Mouse (Mus musculus) liver, embryonic 14.5 days (tissue): Measurements from ENCODE around the gene Ralgapb. TPM values are rescaled to one million over a fixed set of nuclear protein-coding genes. Genes with fewer than 3 reads are reported as not detected.

Experiments
- ATAC-seq: fragments of 200-750 bp; cut with Nextera tagmentation; 2 replicates; pipeline ENCODE4 v1.8.0; 2017; ENCODE audit warnings: moderate number of reproducible peaks, mild to moderate bottlenecking, moderate library complexity; ENCODE audit not compliant: insufficient read depth
- DNase-seq, 3 experiments: peaks; one replicate each; pipeline ENCODE4 v3.0.0-alpha.2; 2012 to 2013; ENCODE audit warnings: low read depth in 3 of 3, low spot score in 3 of 3
- H3K27ac ChIP-seq: fragments of 300-500 bp; sonication (generic); 2 replicates; pipeline ENCODE4 v1.5.1; 2014; ENCODE audit warnings: moderate library complexity, mild to moderate bottlenecking, control low read depth, inconsistent platforms
- H3K27me3 ChIP-seq: fragments of 300-500 bp; sonication (generic); 2 replicates; pipeline ENCODE4 v1.6.1; 2014; ENCODE audit warnings: mild to moderate bottlenecking, low read length, moderate library complexity; ENCODE audit not compliant: control insufficient read depth, insufficient read depth
- H3K36me3 ChIP-seq: fragments of 300-500 bp; sonication (generic); replicated peaks from 2 replicates; pipeline ENCODE4 v1.6.1; 2014; ENCODE audit warnings: low read depth; ENCODE audit not compliant: control insufficient read depth, insufficient read depth
- H3K4me1 ChIP-seq, 2 experiments: fragments of 200-500 bp in 1 of 2; fragments of 300-500 bp in 1 of 2; sonication (generic) in 1 of 2; replicated peaks; 2 replicates each; pipeline ENCODE4 v1.6.1; 2012 to 2014; ENCODE audit warnings: antibody characterized with exemption in 1 of 2, inconsistent platforms in 1 of 2, low read length in 1 of 2; ENCODE audit not compliant: control insufficient read depth in 2 of 2, insufficient read depth in 2 of 2
- H3K4me2 ChIP-seq: fragments of 300-500 bp; sonication (generic); 2 replicates; pipeline ENCODE4 v1.6.1; 2014; ENCODE audit warnings: low read depth, mild to moderate bottlenecking, control low read depth, moderate library complexity
- H3K4me3 ChIP-seq, 2 experiments: fragments of 200-500 bp in 1 of 2; fragments of 300-500 bp in 1 of 2; sonication (generic) in 1 of 2; 2 replicates each; pipeline ENCODE4 v1.5.1; 2012 to 2014; ENCODE audit warnings: low read depth in 2 of 2, low read length in 2 of 2, mild to moderate bottlenecking in 2 of 2, control low read depth in 1 of 2, inconsistent platforms in 1 of 2, moderate library complexity in 1 of 2; ENCODE audit not compliant: insufficient read depth in 1 of 2
- H3K9ac ChIP-seq: fragments of 300-500 bp; sonication (generic); replicated peaks from 2 replicates; pipeline ENCODE4 v1.6.1; 2014; ENCODE audit warnings: mild to moderate bottlenecking, control low read depth, moderate library complexity
- H3K9me3 ChIP-seq: fragments of 300-500 bp; sonication (generic); 2 replicates; pipeline ENCODE4 v1.6.1; 2016; ENCODE audit warnings: low read length, mixed read lengths; ENCODE audit not compliant: control insufficient read depth
- CTCF ChIP-seq: IDR thresholded peaks from 2 replicates; pipeline ENCODE4 v1.5.1; 2016; ENCODE audit warnings: antibody characterized with exemption, low read depth, control low read depth
- EP300 ChIP-seq: IDR thresholded peaks from 2 replicates; pipeline ENCODE4 v1.6.1; 2016; ENCODE audit warnings: antibody characterized with exemption, low read depth
- WGBS: fragments of 180-500 bp; shearing (Covaris S2); extraction: QIAGEN DNeasy Blood & Tissue Kit; methylation state at CpG from one replicate; pipeline ENCODE4 v1.1.7; 2014; ENCODE audit not compliant: insufficient replicate concordance; 5-methylcytosine and 5-hydroxymethylcytosine counted together
- polyA plus RNA-seq, 2 experiments: library from polyadenylated mRNA; depleted of rRNA in 1 of 2; stranded (reverse) in 1 of 2; unstranded in 1 of 2; fragments of >200 nt; fragmentation: Nextera tagmentation in 1 of 2; extraction: Ambion mirVana in 1 of 2; gene quantifications; 2 replicates each; pipeline versions ENCODE4 v1.2.1 to v1.2.3; 2012 to 2014

Ralgapb gene
- polyA plus RNA-seq, 2 experiments = 4.7 to 5.6 TPM

- DNase-seq = no peak
- 27% methylated on average over 1 of the region's 1 CpGs for WGBS
- no peaks in the 10 kb centered on the region for H3K4me1 ChIP-seq
- H3K27ac ChIP-seq = no peak overlapping the region
- no peaks in the 10 kb centered on the region for H3K27me3 ChIP-seq
- no peak overlapping the region for H3K4me2 ChIP-seq
- ATAC-seq = no peak
- H3K9me3 ChIP-seq = no peaks in the 10 kb centered on the region
- peaks cover 13% of the 10 kb centered on the region for H3K36me3 ChIP-seq
- H3K9ac ChIP-seq = no peak overlapping the region
- TF ChIP-seq CTCF (no peak), EP300 (no peak)
- no peak overlapping the region for H3K4me3 ChIP-seq
These were observed 52.8 kb downstream of the Ralgapb start for GRCm38 (mm10) chr2:158462450-158462849.

- no peak for DNase-seq
- no peaks in the 10 kb centered on the region for H3K4me1 ChIP-seq
- no peak overlapping the region for H3K4me3 ChIP-seq
- 87% methylated on average over 1 of the region's 1 CpGs for WGBS
- H3K36me3 ChIP-seq = peaks cover 10% of the 10 kb centered on the region
- no peak for ATAC-seq
- H3K9me3 ChIP-seq = no peaks in the 10 kb centered on the region
- TF ChIP-seq CTCF = no peak
- no peak for TF ChIP-seq EP300
- H3K4me2 ChIP-seq = no peak overlapping the region
- H3K27me3 ChIP-seq = no peaks in the 10 kb centered on the region
- no peak overlapping the region for H3K27ac ChIP-seq
- H3K9ac ChIP-seq = no peak overlapping the region
These were observed 64.5 kb downstream of the Ralgapb start for GRCm38 (mm10) chr2:158474159-158474558.

- no peak overlapping the region for H3K9ac ChIP-seq
- no peak overlapping the region for H3K27ac ChIP-seq
- H3K4me2 ChIP-seq = no peak overlapping the region
- H3K36me3 ChIP-seq = peaks cover 13% of the 10 kb centered on the region
- 61% methylated on average over 3 of the region's 3 CpGs for WGBS
- H3K9me3 ChIP-seq = no peaks in the 10 kb centered on the region
- no peak for ATAC-seq
- H3K27me3 ChIP-seq = no peaks in the 10 kb centered on the region
- no peak for DNase-seq
- H3K4me3 ChIP-seq = no peak overlapping the region
- TF ChIP-seq CTCF = no peak
- no peak for TF ChIP-seq EP300
- no peaks in the 10 kb centered on the region for H3K4me1 ChIP-seq
These were observed 68.0 kb downstream of the Ralgapb start for GRCm38 (mm10) chr2:158477640-158478039.

- Histone ChIP-seq H3K27ac (no peak overlapping the region), H3K9ac (no peak overlapping the region), H3K27me3 (no peaks in the 10 kb centered on the region), H3K9me3 (no peaks in the 10 kb centered on the region), H3K4me1 (no peaks in the 10 kb centered on the region), H3K4me2 (no peak overlapping the region), H3K36me3 (peaks cover 10% of the 10 kb centered on the region), H3K4me3 (no peak overlapping the region)
- 70% methylated on average over 5 of the region's 5 CpGs for WGBS
- ATAC-seq = no peak
- no peak for DNase-seq
- TF ChIP-seq CTCF = no peak
- no peak for TF ChIP-seq EP300
These were observed 88.8 kb downstream of the Ralgapb start for GRCm38 (mm10) chr2:158498457-158498856.

- Histone ChIP-seq H3K9me3 (no peaks in the 10 kb centered on the region), H3K27ac (no peak within 1 kb of the TSS), H3K36me3 (peaks cover 3% of the 10 kb centered on the region; the same call in 1 of the 2 replicates), H3K9ac (no peak within 1 kb of the TSS), H3K4me1 (no peaks in the 10 kb centered on the region), H3K4me2 (no peak within 1 kb of the TSS), H3K4me3 (no peak within 1 kb of the TSS), H3K27me3 (no peaks in the 10 kb centered on the region)
- ATAC-seq = no peak
- DNase-seq = no peak
- TF ChIP-seq CTCF (no peak), EP300 (no peak)
- 59% methylated on average over 11 of the region's 11 CpGs for WGBS
These were observed 92.5 kb downstream of the Ralgapb start, which contains the start of gene Adig for GRCm38 (mm10) chr2:158501836-158502812. Gene Adig (plus strand): TSS chr2:158502612.
